Mouse (Mus musculus): ENCODE results near the gene Opn4. TPM values are rescaled to one million over a fixed set of nuclear protein-coding genes. Genes with fewer than 3 reads are reported as not detected.
A peak's percentile ranks its signal among the peaks of the same experiment; 100 is the strongest.

Gene Opn4
- polyA plus RNA-seq, 1 experiment from 2014 or later: not detected

DNA sequence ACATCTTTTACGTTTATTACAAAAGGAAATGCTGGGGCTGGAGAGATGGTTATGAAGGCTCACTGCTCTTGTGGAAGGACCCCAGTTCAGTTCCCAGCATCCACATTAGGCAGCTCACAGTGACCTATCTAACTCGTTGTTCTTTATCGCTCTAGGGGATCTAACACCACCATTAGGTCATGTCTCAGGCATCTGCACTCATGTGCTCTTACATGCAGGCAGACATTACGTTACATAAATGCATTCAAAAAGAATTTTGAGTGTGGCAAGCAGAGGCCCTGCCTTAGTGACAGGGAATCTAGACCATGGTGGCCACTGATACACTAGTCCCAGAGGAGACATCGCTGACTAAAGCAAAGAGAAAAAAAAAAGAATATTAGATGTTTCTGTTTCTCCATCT, 23.1 kb upstream of the Opn4 start:
- no peak overlapping the region for H3K4me3 ChIP-seq (replicated peaks; ENCODE audit: low read depth, low read length)
- H3K36me3 ChIP-seq (ENCODE audit: control insufficient read depth, insufficient read depth, low read length): no peaks in the 10 kb centered on the region
- no peak overlapping the region for H3K27ac ChIP-seq (replicated peaks; ENCODE audit: low read depth, low read length)
- no peak overlapping the region for H3K4me2 ChIP-seq (ENCODE audit: low read length)
- DNase-seq (no peak), ATAC-seq (ENCODE audit: low FRiP score, low TSS enrichment) (no peak)
- no peaks in the 10 kb centered on the region for H3K4me1 ChIP-seq (ENCODE audit: control insufficient read depth, insufficient read depth, low read length)
- no peaks in the 10 kb centered on the region for H3K9me3 ChIP-seq (ENCODE audit: control insufficient read depth, low read length)
- no peak overlapping the region for H3K9ac ChIP-seq (replicated peaks; ENCODE audit: low read length)
- WGBS: 91% methylated on average over 5 of the region's 5 CpGs
- no peaks in the 10 kb centered on the region for H3K27me3 ChIP-seq (ENCODE audit: control insufficient read depth, insufficient read depth, low read length)

DNA sequence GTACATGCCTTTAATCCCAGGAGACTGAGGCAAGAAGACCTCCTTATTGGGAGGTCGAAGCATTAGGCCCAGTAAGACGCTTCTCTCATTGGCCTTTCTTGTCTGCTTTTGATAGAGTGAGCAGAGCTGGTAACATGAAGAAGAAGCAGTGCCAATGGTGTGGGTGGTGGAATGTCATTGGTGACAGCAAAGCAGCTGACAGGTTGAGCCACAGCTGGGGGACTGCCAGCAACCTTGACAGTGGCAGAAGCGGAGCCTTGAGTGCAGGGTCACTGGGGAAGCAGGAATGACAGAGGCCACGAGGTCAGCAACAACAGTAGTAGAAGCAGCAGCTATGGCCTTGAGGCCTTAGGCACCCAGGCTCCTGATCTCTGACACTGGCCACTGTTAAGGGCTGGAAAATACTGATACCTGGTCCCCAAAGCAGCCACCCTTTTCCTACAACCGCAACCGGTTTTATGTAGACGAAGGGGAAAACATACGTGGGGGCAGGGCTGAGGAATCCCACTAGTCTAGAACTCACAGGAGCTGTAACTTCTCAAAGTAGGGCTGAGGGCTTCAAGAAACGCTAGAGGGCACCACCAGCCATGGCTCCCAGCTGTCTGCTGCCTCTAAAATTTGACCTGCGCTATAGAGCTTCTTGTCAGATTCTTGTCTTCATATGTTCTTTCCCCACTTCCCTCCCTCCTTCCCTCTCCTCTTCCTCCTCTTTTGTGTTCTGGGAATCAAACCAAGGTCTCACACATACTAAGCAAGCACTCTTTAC, 20.9 kb upstream of the Opn4 start:
- no peaks in the 10 kb centered on the region for H3K36me3 ChIP-seq (ENCODE audit: control insufficient read depth, insufficient read depth, low read length)
- peak; percentile 55 for DNase-seq
- WGBS: 40% methylated on average over 10 of the region's 10 CpGs
- H3K4me2 ChIP-seq (ENCODE audit: low read length): no peak overlapping the region
- H3K9me3 ChIP-seq (ENCODE audit: control insufficient read depth, low read length): no peaks in the 10 kb centered on the region
- no peak overlapping the region for H3K27ac ChIP-seq (replicated peaks; ENCODE audit: low read depth, low read length)
- ATAC-seq (ENCODE audit: low FRiP score, low TSS enrichment): no peak
- no peaks in the 10 kb centered on the region for H3K4me1 ChIP-seq (ENCODE audit: control insufficient read depth, insufficient read depth, low read length)
- no peak overlapping the region for H3K9ac ChIP-seq (replicated peaks; ENCODE audit: low read length)
- H3K27me3 ChIP-seq (ENCODE audit: control insufficient read depth, insufficient read depth, low read length): 0 out of 2 replicates have a peak, but pooled peaks cover 4% of the 10 kb centered on the region
- H3K4me3 ChIP-seq (replicated peaks; ENCODE audit: low read depth, low read length): no peak overlapping the region

DNA sequence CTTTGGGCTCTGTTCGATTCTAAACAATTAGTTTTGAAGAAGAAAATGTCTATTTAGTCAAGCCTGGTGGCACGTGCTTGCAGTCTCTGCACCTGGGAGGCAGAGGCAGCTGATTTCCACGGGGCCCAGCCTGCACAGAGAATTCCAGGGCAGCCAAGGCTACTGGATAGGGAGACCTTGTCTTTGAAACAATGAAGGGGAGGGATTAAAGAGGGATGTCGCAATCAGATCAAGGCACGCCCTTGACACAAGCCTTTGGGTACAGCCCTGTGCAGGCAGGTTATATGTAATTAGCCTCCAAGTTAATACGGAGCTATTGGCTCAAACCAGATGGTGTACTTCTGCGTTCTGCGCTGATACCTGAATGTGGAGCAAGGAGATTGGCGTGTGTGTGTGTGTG, 18.9 kb upstream of the Opn4 start:
- whole genome bisulfite sequencing: 32% methylated on average over 9 of the region's 9 CpGs

DNA sequence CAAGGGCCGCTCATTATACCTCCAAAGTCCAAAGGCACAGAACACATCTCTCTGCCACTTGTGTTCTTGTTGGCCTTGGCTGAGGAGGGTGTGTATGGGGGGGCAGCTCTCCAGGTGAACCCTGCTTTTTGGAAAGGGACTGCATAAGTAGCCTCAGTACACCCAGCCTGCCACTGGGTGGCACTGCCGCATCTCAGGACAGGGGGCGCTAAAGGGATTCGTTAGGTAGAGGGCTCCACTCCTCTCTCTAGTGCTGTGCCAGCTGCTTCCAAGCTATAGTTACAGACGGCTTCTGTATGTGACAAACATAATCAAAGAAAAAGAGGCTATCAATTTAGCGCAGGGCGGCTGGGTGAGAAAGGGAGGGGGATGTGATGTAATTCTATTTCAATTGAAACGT, 16.9 kb upstream of the Opn4 start:
- WGBS: 2% methylated on average over 8 of the region's 8 CpGs
- Histone ChIP-seq H3K4me3 (replicated peaks; ENCODE audit: low read depth, low read length) (no peak overlapping the region), H3K9ac (replicated peaks; ENCODE audit: low read length) (no peak overlapping the region), H3K27me3 (ENCODE audit: control insufficient read depth, insufficient read depth, low read length) (peaks cover 15% of the 10 kb centered on the region), H3K4me1 (ENCODE audit: control insufficient read depth, insufficient read depth, low read length) (peaks cover 3% of the 10 kb centered on the region; the same call in 1 of the 2 replicates), H3K9me3 (ENCODE audit: control insufficient read depth, low read length) (no peaks in the 10 kb centered on the region), H3K4me2 (ENCODE audit: low read length) (no peak overlapping the region), H3K36me3 (ENCODE audit: control insufficient read depth, insufficient read depth, low read length) (no peaks in the 10 kb centered on the region), H3K27ac (replicated peaks; ENCODE audit: low read depth, low read length) (no peak overlapping the region)
- DNase-seq (peak; percentile 92), ATAC-seq (ENCODE audit: low FRiP score, low TSS enrichment) (peak; percentile 64; the same call in 1 of the 2 replicates)

More for the DNA sequence above, 18.9 kb upstream of the Opn4 start:
- no peak for ATAC-seq (ENCODE audit: low FRiP score, low TSS enrichment)
- Histone ChIP-seq H3K27me3 (ENCODE audit: control insufficient read depth, insufficient read depth, low read length) (peaks cover 11% of the 10 kb centered on the region), H3K36me3 (ENCODE audit: control insufficient read depth, insufficient read depth, low read length) (no peaks in the 10 kb centered on the region), H3K4me1 (ENCODE audit: control insufficient read depth, insufficient read depth, low read length) (peaks cover 3% of the 10 kb centered on the region; the same call in 1 of the 2 replicates), H3K27ac (replicated peaks; ENCODE audit: low read depth, low read length) (no peak overlapping the region), H3K9me3 (ENCODE audit: control insufficient read depth, low read length) (no peaks in the 10 kb centered on the region), H3K4me2 (ENCODE audit: low read length) (no peak overlapping the region), H3K9ac (replicated peaks; ENCODE audit: low read length) (no peak overlapping the region), H3K4me3 (replicated peaks; ENCODE audit: low read depth, low read length) (no peak overlapping the region)
- DNase-seq: no peak

DNA sequence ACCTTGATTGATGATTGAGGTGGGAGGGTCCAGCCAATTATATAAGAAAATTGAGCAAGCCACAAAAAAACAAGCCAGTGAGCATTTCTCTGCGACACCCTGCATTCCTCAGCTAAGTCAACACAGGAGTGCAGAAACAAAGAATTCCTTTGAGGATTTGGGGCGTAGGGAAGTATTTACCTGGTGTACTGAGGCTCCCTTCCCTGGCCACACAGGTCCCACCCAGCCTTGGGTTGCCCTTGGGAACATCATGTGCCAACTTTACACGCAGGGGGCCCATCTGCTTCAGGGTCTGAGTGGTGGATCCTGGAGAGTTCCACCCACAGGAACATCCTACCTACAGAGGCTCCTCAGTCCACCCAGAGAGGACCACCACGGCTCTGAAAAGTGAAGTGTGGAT, 15.7 kb upstream of the Opn4 start:
- H3K36me3 ChIP-seq (ENCODE audit: control insufficient read depth, insufficient read depth, low read length): no peaks in the 10 kb centered on the region
- H3K4me2 ChIP-seq (ENCODE audit: low read length): no peak overlapping the region
- H3K9ac ChIP-seq (replicated peaks; ENCODE audit: low read length): no peak overlapping the region
- no peak for ATAC-seq (ENCODE audit: low FRiP score, low TSS enrichment)
- H3K27ac ChIP-seq (replicated peaks; ENCODE audit: low read depth, low read length): no peak overlapping the region
- no peak for DNase-seq
- peaks cover 3% of the 10 kb centered on the region; the same call in 1 of the 2 replicates for H3K4me1 ChIP-seq (ENCODE audit: control insufficient read depth, insufficient read depth, low read length)
- 56% methylated on average over 4 of the region's 4 CpGs for WGBS
- no peak overlapping the region for H3K4me3 ChIP-seq (replicated peaks; ENCODE audit: low read depth, low read length)
- peaks cover 15% of the 10 kb centered on the region for H3K27me3 ChIP-seq (ENCODE audit: control insufficient read depth, insufficient read depth, low read length)
- no peaks in the 10 kb centered on the region for H3K9me3 ChIP-seq (ENCODE audit: control insufficient read depth, low read length)

DNA sequence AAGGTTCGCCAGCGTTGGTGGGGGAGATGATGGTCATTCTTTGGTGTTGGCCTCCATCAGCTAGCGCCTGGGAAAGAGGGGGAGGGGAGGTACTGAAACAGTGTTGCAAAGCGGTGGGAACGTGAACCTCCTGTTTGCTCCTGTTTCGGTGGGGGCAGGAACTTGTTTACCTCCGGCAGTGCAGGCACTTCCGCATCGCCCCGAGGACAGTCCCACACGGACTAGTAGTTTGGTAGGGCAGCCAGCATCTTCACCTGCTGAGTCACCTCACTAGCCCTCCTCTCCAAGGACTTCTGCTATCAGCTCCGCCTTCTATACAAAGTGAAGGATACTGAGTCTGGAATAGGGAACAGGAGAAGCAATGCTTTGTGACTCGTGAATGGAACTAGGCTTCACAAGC, 15.1 kb upstream of the Opn4 start:
- Histone ChIP-seq H3K36me3 (ENCODE audit: control insufficient read depth, insufficient read depth, low read length) (no peaks in the 10 kb centered on the region), H3K4me1 (ENCODE audit: control insufficient read depth, insufficient read depth, low read length) (peaks cover 3% of the 10 kb centered on the region; the same call in 1 of the 2 replicates), H3K9me3 (ENCODE audit: control insufficient read depth, low read length) (no peaks in the 10 kb centered on the region), H3K27ac (replicated peaks; ENCODE audit: low read depth, low read length) (no peak overlapping the region), H3K9ac (replicated peaks; ENCODE audit: low read length) (peak overlapping the region; percentile 16; the same call in 1 of the 2 replicates), H3K4me2 (ENCODE audit: low read length) (peak overlapping the region; percentile 39), H3K27me3 (ENCODE audit: control insufficient read depth, insufficient read depth, low read length) (peaks cover 15% of the 10 kb centered on the region), H3K4me3 (replicated peaks; ENCODE audit: low read depth, low read length) (no peak overlapping the region)
- ATAC-seq (ENCODE audit: low FRiP score, low TSS enrichment) (no peak), DNase-seq (no peak)
- WGBS: 3% methylated on average over 13 of the region's 13 CpGs

DNA sequence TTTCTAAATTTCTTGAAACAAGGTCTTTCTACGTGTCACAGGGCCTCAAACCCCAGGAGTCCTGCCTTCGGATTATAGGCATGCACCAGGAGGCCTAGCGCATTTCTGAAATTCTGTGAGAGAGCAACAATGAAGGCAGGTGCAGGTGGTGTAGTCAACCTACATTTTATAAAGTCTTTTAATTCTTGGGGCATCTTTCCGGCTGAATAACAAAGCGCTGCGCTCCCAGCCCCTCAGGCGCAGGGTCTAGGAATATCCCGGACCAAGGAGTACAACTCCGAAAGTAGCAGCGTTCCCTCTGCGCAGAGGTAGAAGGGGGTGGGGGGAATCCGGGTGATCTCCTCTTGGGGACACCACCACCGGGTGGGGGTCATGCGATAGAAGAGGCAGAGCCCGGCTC, 14.6 kb upstream of the Opn4 start:
- no peak overlapping the region for H3K27ac ChIP-seq (replicated peaks; ENCODE audit: low read depth, low read length)
- WGBS: 6% methylated on average over 15 of the region's 15 CpGs
- H3K4me2 ChIP-seq (ENCODE audit: low read length): peak overlapping the region; percentile 39
- H3K27me3 ChIP-seq (ENCODE audit: control insufficient read depth, insufficient read depth, low read length): peaks cover 15% of the 10 kb centered on the region
- DNase-seq: no peak
- H3K4me1 ChIP-seq (ENCODE audit: control insufficient read depth, insufficient read depth, low read length): peaks cover 3% of the 10 kb centered on the region; the same call in 1 of the 2 replicates
- no peaks in the 10 kb centered on the region for H3K36me3 ChIP-seq (ENCODE audit: control insufficient read depth, insufficient read depth, low read length)
- no peaks in the 10 kb centered on the region for H3K9me3 ChIP-seq (ENCODE audit: control insufficient read depth, low read length)
- no peak for ATAC-seq (ENCODE audit: low FRiP score, low TSS enrichment)
- H3K9ac ChIP-seq (replicated peaks; ENCODE audit: low read length): no peak overlapping the region
- no peak overlapping the region for H3K4me3 ChIP-seq (replicated peaks; ENCODE audit: low read depth, low read length)

DNA sequence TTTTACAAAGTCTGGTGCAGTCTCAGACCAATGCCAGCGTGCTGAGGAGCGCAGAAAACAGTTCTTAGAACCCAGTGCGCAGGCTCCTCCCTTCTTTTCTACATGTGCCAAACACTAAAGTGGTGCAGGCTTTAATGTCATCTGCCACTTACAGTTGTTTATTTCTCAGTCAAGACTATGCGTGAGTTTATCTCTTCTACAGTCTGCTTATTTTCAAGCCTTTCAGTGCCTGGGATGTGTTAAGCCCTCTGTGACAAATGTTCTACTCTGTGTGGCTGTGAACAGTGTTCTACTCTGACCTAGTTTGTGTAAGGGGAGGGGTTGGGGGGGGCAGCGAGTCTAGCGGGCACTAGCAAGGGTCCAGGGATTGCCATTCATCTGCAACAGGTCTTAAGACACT, 13.6 kb upstream of the Opn4 start:
- no peak overlapping the region for H3K9ac ChIP-seq (replicated peaks; ENCODE audit: low read length)
- no peak overlapping the region for H3K4me3 ChIP-seq (replicated peaks; ENCODE audit: low read depth, low read length)
- no peaks in the 10 kb centered on the region for H3K9me3 ChIP-seq (ENCODE audit: control insufficient read depth, low read length)
- H3K27me3 ChIP-seq (ENCODE audit: control insufficient read depth, insufficient read depth, low read length): peaks cover 15% of the 10 kb centered on the region
- DNase-seq (no peak), ATAC-seq (ENCODE audit: low FRiP score, low TSS enrichment) (no peak)
- H3K27ac ChIP-seq (replicated peaks; ENCODE audit: low read depth, low read length): no peak overlapping the region
- H3K36me3 ChIP-seq (ENCODE audit: control insufficient read depth, insufficient read depth, low read length): no peaks in the 10 kb centered on the region
- WGBS: 62% methylated on average over 6 of the region's 6 CpGs
- H3K4me1 ChIP-seq (ENCODE audit: control insufficient read depth, insufficient read depth, low read length): peaks cover 3% of the 10 kb centered on the region; the same call in 1 of the 2 replicates
- H3K4me2 ChIP-seq (ENCODE audit: low read length): no peak overlapping the region

DNA sequence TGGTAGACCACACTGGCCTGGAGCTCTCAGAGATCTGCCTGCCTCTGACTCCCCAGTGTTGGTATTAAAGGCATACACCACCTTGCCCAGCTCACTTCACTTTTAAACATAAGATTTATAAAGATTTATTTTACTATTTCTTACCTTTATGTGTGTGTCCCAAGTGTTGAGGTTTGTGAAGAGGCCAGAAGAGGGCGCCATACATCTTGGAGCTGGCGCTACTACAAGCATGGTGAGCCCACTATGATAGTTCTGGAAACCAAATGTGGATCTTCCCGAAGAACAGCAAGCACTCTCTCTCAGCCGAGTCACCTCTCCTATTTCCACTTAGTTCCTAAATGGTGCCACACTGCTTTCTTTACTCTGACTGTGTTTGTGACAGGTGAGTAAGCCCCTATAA, 12.3 kb upstream of the Opn4 start:
- WGBS: 51% methylated on average over 4 of the region's 4 CpGs
- Histone ChIP-seq H3K4me2 (ENCODE audit: low read length) (no peak overlapping the region), H3K4me3 (replicated peaks; ENCODE audit: low read depth, low read length) (no peak overlapping the region), H3K9ac (replicated peaks; ENCODE audit: low read length) (no peak overlapping the region), H3K27ac (replicated peaks; ENCODE audit: low read depth, low read length) (no peak overlapping the region), H3K9me3 (ENCODE audit: control insufficient read depth, low read length) (no peaks in the 10 kb centered on the region), H3K36me3 (ENCODE audit: control insufficient read depth, insufficient read depth, low read length) (no peaks in the 10 kb centered on the region), H3K4me1 (ENCODE audit: control insufficient read depth, insufficient read depth, low read length) (peaks cover 3% of the 10 kb centered on the region; the same call in 1 of the 2 replicates), H3K27me3 (ENCODE audit: control insufficient read depth, insufficient read depth, low read length) (peaks cover 15% of the 10 kb centered on the region)
- DNase-seq: peak; percentile 47
- ATAC-seq (ENCODE audit: low FRiP score, low TSS enrichment): no peak
